Mouse (Mus musculus): ENCODE measurements at regions not wholly inside any gene's neighbourhood (a gene's known extent, or its start where the extent isn't known, plus 50 kb on each side); places are given as distances from the start of the nearest gene placed in this dataset.

DNA sequence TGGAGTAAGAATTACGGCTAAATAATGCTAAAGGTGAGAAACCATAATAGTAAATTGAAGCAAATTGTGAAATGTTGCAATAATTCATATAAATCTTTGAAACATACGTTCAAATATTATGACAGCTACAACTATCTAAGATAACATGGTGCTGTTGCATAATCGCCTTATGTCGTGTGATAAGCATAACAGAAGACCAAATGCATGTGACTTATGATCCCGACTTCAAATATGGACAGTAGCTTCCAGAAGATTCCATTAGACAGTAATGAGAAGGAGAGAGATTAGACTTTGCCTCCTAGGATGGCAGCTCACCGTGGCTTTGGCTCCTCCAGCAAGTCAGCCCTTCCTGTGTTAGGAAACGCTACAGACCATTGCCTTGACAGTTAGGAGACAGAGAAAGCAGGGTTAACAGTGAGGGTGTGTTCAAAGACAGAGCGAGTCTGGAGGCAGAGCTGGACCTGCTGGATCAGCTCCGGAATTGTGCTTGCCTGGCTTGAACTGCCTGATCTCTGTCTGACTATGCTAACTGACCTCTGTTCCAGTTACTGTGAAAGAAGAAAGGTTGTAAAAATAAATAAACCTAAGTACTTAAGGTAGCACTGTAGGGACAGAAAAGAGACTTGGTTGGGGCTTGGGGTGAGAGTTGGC is 434.6 kb upstream of the Tle4 start:
- Histone ChIP-seq H3K36me3 (ENCODE audit: control insufficient read depth, insufficient read depth, low read length) (no peaks in the 10 kb centered on the region), H3K4me3 (ENCODE audit: low read depth, low read length) (no peak overlapping the region), H3K9me3 (ENCODE audit: control insufficient read depth, low read length) (no peaks in the 10 kb centered on the region), H3K4me2 (replicated peaks; ENCODE audit: low read depth) (no peak overlapping the region), H3K4me1 (replicated peaks; ENCODE audit: control insufficient read depth, insufficient read depth) (no peaks in the 10 kb centered on the region), H3K9ac (ENCODE audit: low read length) (no peak overlapping the region), H3K27me3 (ENCODE audit: control insufficient read depth, insufficient read depth, low read length) (no peaks in the 10 kb centered on the region), H3K27ac (replicated peaks) (no peak overlapping the region)
- 63% methylated on average over 9 of the region's 9 CpGs for WGBS
- TF ChIP-seq CTCF (IDR thresholded peaks at IDR 0.05; ENCODE audit: low read depth): no peak
- DNase-seq (ENCODE audit: low spot score) (no peak), ATAC-seq (ENCODE audit: low FRiP score, low TSS enrichment) (no peak)

DNA sequence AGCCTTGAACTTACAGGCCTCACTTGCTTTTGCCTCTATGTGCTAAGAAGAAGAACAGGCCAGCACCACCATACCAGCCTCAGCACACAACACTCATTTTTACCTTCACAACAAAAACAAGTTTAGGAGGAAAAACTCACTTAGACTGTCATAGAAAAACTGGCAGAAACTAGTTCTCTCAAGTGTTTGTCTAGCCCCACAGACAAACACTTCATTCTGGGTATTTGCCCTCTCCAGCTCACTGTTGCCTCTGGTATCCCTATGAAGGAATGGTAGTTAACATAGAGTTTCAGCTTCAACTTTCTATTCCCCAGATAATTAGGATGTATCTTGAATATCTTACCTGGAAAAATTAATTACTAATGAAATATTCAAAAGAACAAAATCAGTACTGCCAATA is 433.6 kb upstream of the Tle4 start:
- DNase-seq (ENCODE audit: low spot score) (no peak), ATAC-seq (ENCODE audit: low FRiP score, low TSS enrichment) (no peak)
- no peaks in the 10 kb centered on the region for H3K9me3 ChIP-seq (ENCODE audit: control insufficient read depth, low read length)
- H3K27me3 ChIP-seq (ENCODE audit: control insufficient read depth, insufficient read depth, low read length): no peaks in the 10 kb centered on the region
- H3K4me2 ChIP-seq (replicated peaks; ENCODE audit: low read depth): no peak overlapping the region
- H3K9ac ChIP-seq (ENCODE audit: low read length): no peak overlapping the region
- no peak overlapping the region for H3K4me3 ChIP-seq (ENCODE audit: low read depth, low read length)
- no peaks in the 10 kb centered on the region for H3K36me3 ChIP-seq (ENCODE audit: control insufficient read depth, insufficient read depth, low read length)
- TF ChIP-seq EP300 (optimal IDR thresholded peaks at IDR 0.05) (no peak), CTCF (IDR thresholded peaks at IDR 0.05; ENCODE audit: low read depth) (no peak)
- H3K27ac ChIP-seq (replicated peaks): no peak overlapping the region
- H3K4me1 ChIP-seq (replicated peaks; ENCODE audit: control insufficient read depth, insufficient read depth): no peaks in the 10 kb centered on the region

DNA sequence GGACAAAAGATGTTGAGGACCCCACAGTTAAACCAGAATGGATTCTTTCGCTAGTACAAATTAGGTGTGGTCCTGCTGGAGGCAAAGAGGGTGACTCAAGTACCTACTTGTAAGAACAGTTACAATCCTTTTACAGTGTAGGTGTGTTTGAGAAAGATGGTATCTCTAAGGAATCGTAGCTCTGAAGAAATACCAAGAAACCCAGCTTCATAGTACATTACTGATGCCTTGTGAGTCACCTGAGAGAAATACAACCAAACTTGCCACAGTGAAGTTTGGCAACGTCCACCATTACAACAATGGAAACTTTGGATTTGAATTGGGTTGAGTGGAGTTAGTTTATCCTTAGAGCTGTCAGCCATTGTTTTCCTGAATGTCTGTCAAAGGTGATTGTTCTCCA is 405.7 kb upstream of the Tle4 start:
- DNase-seq (ENCODE audit: low spot score): no peak
- H3K9me3 ChIP-seq (ENCODE audit: control insufficient read depth, low read length): no peaks in the 10 kb centered on the region
- TF ChIP-seq CTCF (IDR thresholded peaks at IDR 0.05; ENCODE audit: low read depth) (no peak), EP300 (optimal IDR thresholded peaks at IDR 0.05) (no peak)
- H3K9ac ChIP-seq (ENCODE audit: low read length): no peak overlapping the region
- H3K27ac ChIP-seq (replicated peaks): no peak overlapping the region
- H3K4me2 ChIP-seq (replicated peaks; ENCODE audit: low read depth): no peak overlapping the region
- no peak for ATAC-seq (ENCODE audit: low FRiP score, low TSS enrichment)
- H3K36me3 ChIP-seq (ENCODE audit: control insufficient read depth, insufficient read depth, low read length): no peaks in the 10 kb centered on the region
- no peak overlapping the region for H3K4me3 ChIP-seq (ENCODE audit: low read depth, low read length)
- WGBS: 58% methylated on average over 3 of the region's 3 CpGs
- no peaks in the 10 kb centered on the region for H3K27me3 ChIP-seq (ENCODE audit: control insufficient read depth, insufficient read depth, low read length)
- no peaks in the 10 kb centered on the region for H3K4me1 ChIP-seq (replicated peaks; ENCODE audit: control insufficient read depth, insufficient read depth)

DNA sequence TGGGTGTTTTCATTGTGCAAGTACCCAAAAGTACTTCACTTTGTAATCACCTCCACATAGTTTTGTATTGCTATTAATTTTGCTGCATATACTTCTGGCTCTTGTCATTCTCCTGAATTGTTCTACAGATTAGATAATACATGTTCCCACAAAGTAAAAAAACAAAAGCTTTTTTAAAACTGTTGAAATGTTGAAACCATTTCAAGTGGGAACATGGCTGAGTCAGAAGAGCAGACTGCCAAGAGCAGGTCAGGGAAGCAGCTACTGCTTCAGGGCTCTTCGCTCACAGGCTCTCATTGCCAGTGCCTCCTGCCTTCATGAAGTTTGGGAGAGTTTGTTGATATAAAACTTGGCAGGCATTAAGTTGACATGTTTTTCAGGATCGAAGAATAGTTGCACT is 395.5 kb upstream of the Tle4 start:
- no peaks in the 10 kb centered on the region for H3K4me1 ChIP-seq (replicated peaks; ENCODE audit: control insufficient read depth, insufficient read depth)
- no peaks in the 10 kb centered on the region for H3K27me3 ChIP-seq (ENCODE audit: control insufficient read depth, insufficient read depth, low read length)
- no peaks in the 10 kb centered on the region for H3K9me3 ChIP-seq (ENCODE audit: control insufficient read depth, low read length)
- H3K4me2 ChIP-seq (replicated peaks; ENCODE audit: low read depth): no peak overlapping the region
- WGBS: 40% methylated on average over 2 of the region's 2 CpGs
- H3K9ac ChIP-seq (ENCODE audit: low read length): no peak overlapping the region
- H3K27ac ChIP-seq (replicated peaks): no peak overlapping the region
- DNase-seq (ENCODE audit: low spot score): no peak
- H3K36me3 ChIP-seq (ENCODE audit: control insufficient read depth, insufficient read depth, low read length): no peaks in the 10 kb centered on the region
- no peak for TF ChIP-seq EP300 (optimal IDR thresholded peaks at IDR 0.05)
- TF ChIP-seq CTCF (IDR thresholded peaks at IDR 0.05; ENCODE audit: low read depth): no peak
- no peak overlapping the region for H3K4me3 ChIP-seq (ENCODE audit: low read depth, low read length)
- ATAC-seq (ENCODE audit: low FRiP score, low TSS enrichment): no peak

DNA sequence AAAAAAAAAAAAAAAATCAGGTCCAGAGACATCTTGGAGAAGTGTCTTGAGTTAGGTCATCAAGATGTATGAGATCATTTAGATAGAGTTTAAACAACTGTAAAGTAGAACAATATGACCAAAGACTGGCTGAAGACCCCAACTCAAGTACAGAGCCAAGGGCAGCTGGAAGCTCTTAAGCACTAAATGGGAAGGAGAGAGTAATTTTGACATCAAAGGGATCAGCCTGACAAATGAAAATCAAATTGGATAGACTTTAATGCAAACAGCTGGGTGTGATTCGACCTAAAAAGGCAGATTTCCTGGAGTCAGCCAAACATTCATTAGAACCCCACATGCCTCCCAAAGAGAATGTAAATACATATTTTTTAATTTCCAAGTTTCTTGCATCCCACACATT is 372.3 kb upstream of the Tle4 start:
- 10% methylated on average over 1 of the region's 1 CpGs for WGBS
- Histone ChIP-seq H3K9ac (ENCODE audit: low read length) (no peak overlapping the region), H3K27me3 (ENCODE audit: control insufficient read depth, insufficient read depth, low read length) (no peaks in the 10 kb centered on the region), H3K9me3 (ENCODE audit: control insufficient read depth, low read length) (no peaks in the 10 kb centered on the region), H3K4me1 (replicated peaks; ENCODE audit: control insufficient read depth, insufficient read depth) (no peaks in the 10 kb centered on the region), H3K36me3 (ENCODE audit: control insufficient read depth, insufficient read depth, low read length) (no peaks in the 10 kb centered on the region), H3K27ac (replicated peaks) (no peak overlapping the region), H3K4me2 (replicated peaks; ENCODE audit: low read depth) (no peak overlapping the region), H3K4me3 (ENCODE audit: low read depth, low read length) (no peak overlapping the region)
- DNase-seq (ENCODE audit: low spot score) (no peak), ATAC-seq (ENCODE audit: low FRiP score, low TSS enrichment) (no peak)
- TF ChIP-seq EP300 (optimal IDR thresholded peaks at IDR 0.05) (no peak), CTCF (IDR thresholded peaks at IDR 0.05; ENCODE audit: low read depth) (no peak)

DNA sequence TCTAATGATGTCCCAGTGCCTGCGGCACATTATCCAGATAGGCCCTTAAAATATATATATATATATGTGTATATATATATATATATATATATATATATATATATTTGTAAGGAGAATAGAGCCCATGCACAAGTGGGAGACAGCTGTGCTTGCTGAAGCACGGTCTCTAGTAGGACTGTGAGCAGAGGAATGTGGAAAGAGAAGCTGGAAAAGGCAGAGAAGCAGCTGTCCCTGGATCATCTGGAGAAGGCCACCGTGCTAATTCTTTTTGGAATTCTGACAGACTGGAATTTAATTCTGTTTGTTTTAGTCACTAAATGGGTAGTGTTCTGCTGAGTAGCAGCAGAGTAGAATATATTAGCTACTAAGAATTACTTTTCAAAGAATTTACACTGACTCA is 370.4 kb upstream of the Tle4 start:
- no peak for DNase-seq (ENCODE audit: low spot score)
- no peaks in the 10 kb centered on the region for H3K9me3 ChIP-seq (ENCODE audit: control insufficient read depth, low read length)

More for the DNA sequence above, 370.4 kb upstream of the Tle4 start:
- TF ChIP-seq CTCF (IDR thresholded peaks at IDR 0.05; ENCODE audit: low read depth): no peak
- no peak for TF ChIP-seq EP300 (optimal IDR thresholded peaks at IDR 0.05)
- Histone ChIP-seq H3K4me2 (replicated peaks; ENCODE audit: low read depth) (no peak overlapping the region), H3K4me1 (replicated peaks; ENCODE audit: control insufficient read depth, insufficient read depth) (no peaks in the 10 kb centered on the region), H3K36me3 (ENCODE audit: control insufficient read depth, insufficient read depth, low read length) (no peaks in the 10 kb centered on the region), H3K27ac (replicated peaks) (no peak overlapping the region), H3K4me3 (ENCODE audit: low read depth, low read length) (no peak overlapping the region), H3K9ac (ENCODE audit: low read length) (no peak overlapping the region), H3K27me3 (ENCODE audit: control insufficient read depth, insufficient read depth, low read length) (no peaks in the 10 kb centered on the region)
- WGBS: 52% methylated on average over 3 of the region's 3 CpGs
- no peak for ATAC-seq (ENCODE audit: low FRiP score, low TSS enrichment)

All from stomach, postnatal 0 days (tissue).